Mouse (Mus musculus) thymus, postnatal 0 days (tissue): Measurements from ENCODE around the gene 1700030K09Rik. TPM values are rescaled to one million over a fixed set of nuclear protein-coding genes. Genes with fewer than 3 reads are reported as not detected.

Source experiments
- DNase-seq: peaks from one replicate; pipeline ENCODE4 v3.0.0-alpha.2; 2015; ENCODE audit warnings: low spot score
- polyA plus RNA-seq: library from polyadenylated mRNA; unstranded; fragments of >200 nt; fragmentation: Nextera tagmentation; extraction: Ambion mirVana; gene quantifications from 2 replicates; pipeline ENCODE4 v1.2.1, GENCODE M21; 2015

1700030K09Rik gene
- 8.0 and 8.4 TPM in 2 replicates for polyA plus RNA-seq

GRCm38 (mm10) chr8:72443338-72443993, at the start of gene 1700030K09Rik, which contains the start of gene Calr3:
1700030K09Rik (plus strand) TSS chr8:72443880.
Calr3 (minus strand) TSS chr8:72443870.
- peak; percentile 99 for DNase-seq

DNA sequence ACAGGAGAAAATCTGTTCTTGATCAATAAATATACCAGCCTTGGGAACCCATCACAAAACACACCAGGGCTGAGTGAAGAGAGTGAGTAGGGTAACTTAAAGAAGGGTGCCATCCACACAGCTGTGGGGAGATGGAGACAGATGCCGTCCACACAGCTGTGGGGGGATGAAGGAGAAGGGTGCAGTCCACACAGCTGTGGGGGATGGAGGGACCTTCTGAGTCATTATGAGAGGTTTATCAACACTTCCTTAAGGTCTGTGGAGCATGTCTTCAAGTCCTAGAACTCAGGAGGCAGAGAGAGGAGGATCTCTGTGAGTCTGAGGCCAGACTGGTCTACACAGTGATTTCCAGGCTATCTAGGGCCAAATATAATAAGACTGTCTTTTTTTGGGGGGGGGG, 42.3 kb upstream of the 1700030K09Rik start:
- no peak for DNase-seq

DNA sequence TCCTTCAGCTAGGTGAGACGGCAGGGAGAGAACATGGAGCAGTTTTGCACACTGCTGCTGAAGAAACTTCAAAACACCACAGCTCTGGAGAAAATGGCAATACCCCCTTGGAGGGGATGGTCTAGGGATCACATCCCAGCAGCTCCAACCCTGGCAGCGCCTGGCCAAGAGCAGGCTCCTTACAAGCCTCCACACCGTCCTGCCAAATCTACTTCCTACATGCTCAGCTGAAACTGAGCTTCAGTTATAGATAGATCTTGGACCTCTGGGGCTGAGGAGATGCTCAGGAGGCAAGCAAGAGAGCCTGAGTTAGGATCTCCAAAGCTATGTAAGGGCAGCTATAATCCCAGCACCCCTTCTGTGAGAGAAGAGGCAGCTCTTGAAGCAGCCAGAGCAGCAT, 40.7 kb upstream of the 1700030K09Rik start:
- DNase-seq = no peak

- no peak for DNase-seq
Observed at GRCm38 (mm10) chr8:72407878-72408277, 35.8 kb upstream of the 1700030K09Rik start.

GRCm38 (mm10) chr8:72409443-72409842, 34.2 kb upstream of the 1700030K09Rik start:
- peak; percentile 9 for DNase-seq

- no peak for DNase-seq
Observed at GRCm38 (mm10) chr8:72413839-72414238, 29.8 kb upstream of the 1700030K09Rik start.

DNA sequence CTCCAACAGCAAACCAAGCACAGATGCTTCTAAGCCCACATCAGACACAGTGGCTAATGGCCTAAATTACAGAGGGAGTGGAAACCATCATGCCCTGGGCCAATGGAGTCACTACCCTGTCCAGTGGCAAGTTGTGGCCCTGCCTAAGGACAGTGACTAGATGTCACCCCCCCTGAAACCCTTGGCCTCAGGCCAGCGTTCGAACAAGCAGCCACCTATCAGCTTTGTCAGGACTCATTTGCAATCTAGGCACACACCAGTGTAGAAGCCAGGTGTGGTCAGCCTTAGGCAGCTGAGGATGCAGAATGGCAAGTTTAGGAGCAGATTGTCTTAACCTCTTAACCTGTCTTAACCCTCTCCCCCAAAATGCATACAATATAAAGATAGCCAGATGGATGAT, 28.4 kb upstream of the 1700030K09Rik start:
- DNase-seq = no peak

DNA sequence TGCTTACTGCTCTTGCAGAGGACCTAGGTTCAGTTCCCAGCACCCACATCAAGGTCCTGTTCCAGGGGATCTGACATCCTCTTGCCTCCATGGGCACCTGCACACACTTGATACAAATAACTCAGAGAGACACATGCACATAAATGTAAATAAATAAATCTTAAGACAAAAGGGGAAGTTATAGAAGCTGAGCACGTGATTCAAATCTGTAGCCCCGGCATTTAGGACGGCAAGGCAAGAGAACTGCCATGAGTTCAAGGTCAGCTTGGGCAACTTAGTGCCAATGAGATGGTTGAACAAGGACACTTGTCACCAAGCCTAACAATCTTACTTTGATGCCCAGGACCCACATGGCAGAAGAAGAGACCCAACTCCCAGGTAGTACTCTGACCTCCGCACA, 25.6 kb upstream of the 1700030K09Rik start:
- DNase-seq = no peak

DNA sequence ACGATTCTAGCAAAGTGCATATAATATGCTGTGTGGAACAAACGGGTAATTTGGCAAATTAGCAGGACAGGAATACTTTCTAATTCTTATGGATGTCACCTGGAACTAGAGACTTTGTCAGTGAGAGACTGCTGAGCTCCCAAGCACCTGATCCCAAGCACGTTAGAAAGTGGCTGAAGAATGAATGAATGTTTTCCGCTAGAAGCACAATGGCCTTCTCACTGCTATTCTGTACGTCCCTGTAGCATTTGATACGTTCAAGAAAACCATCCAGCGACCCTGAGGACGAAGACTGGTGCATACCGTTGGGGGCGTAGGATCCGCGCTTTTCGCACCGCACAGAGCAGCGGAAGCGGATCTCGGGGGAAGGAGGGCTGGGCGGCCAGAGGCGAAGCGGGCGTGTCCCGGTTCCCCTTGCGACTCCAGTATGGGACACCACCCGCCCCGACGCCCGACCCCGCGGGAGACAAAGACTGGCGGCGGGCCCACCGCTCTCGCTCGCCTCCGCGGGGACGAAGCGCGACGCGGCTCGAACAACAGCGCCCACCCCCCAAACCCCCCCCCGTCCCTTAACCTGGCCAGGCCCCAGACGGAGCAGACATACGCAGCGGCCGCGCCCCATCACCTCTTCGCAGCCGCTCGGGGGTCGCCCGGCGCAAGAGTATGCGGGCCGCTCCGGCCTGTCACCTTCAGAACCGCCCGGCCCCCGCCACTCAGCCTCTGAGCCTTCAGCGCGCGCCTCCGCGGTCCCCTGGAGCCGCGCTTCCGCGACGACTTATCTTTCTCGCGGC, 22.9 kb upstream of the 1700030K09Rik start:
- peak; percentile 67 for DNase-seq

DNA sequence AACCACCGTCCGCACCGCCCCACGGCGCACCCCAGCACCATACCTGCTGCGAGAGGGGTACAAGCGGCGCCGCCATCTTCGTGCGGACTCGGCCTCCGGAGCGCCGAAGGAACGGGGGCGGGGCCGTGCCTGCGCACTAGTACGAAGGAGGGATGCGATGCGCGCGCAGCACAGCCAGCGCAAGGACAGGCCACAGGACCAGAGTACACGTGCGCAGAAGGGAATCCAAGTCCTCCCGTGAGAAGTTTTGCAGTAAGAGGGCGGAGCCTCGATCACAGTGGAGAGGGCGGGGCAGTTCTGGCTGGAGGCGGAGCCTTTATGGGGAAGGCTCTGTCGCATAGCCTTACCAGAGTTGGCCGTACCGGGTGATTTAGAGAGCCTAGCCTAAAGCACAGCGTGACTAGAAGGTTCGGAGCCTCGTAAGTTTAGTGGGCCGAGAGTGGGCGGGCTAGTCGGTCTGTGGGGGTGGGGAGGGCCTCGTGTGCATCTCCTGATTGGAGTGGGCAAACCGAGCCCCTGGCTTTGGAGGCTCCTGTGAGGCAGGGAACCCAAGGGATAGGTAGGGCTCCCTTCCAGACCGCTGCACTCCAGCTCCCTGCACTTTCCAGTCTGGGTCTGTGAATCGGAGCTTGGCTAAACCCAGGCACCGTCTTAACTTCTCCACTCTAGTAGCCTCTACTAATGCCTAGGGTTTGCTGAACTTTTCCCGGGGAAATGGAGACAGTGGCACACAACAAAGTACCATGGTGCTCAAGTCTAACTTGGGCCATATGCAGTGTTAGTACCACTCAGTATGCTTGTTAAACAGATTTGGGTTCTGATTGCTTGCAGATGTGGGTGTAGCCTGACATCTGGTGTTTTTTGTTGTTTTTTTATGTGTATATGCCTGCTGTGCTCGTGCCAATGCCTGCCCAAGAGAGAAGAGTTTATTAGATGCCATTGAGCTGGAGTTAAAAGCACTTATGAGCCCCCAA, 22.0 kb upstream of the 1700030K09Rik start, which contains the start of gene Eps15l1:
Gene Eps15l1, minus strand, starts transcription at position 99 of the 974 bp plus-strand sequence.
- peak; percentile 99 for DNase-seq

DNA sequence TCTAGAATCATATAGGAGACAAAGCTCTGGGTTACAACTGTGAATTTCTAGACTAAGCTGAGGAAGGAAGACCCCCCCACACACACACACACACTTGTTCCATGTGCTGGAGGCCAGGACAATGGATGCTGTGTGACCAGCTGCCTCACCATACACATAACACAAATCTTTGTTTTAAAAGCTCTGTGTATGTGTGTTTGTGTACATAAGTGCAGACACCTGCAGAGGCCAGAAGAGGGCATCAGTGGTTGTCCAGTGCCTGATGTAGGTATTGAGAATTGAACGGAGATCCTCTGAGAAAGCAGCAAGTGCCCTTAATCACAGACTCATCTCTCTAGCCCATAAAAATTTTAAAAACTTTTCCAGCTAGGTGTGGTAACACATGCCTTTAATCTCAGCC, 20.8 kb upstream of the 1700030K09Rik start:
- DNase-seq = no peak

DNA sequence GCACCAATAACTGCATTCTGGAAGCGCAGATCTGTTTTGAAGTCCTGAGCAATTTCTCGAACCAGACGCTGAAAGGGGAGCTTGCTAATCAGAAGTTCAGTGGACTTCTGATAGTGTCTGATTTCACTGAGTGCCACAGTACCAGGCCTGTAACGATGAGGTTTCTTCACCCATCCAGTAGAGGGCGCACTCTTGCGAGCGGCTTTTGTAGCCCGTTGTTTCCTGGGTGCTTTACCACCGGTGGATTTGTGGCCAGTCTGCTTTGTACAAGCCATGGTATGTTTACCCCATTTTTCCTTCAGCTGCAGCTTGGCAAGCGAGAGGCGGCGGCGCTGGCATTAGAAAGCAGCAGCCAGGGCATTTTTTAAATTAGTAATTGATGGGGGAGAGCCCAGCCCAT, 14.0 kb upstream of the 1700030K09Rik start:
- peak; percentile 56 for DNase-seq

- DNase-seq = no peak
Observed at GRCm38 (mm10) chr8:72434952-72435351, 8.7 kb upstream of the 1700030K09Rik start.

GRCm38 (mm10) chr8:72438248-72439015, 5.2 kb upstream of the 1700030K09Rik start:
- no peak for DNase-seq

GRCm38 (mm10) chr8:72443994-72444350, 292 bp downstream of the 1700030K09Rik start:
- no peak for DNase-seq

DNA sequence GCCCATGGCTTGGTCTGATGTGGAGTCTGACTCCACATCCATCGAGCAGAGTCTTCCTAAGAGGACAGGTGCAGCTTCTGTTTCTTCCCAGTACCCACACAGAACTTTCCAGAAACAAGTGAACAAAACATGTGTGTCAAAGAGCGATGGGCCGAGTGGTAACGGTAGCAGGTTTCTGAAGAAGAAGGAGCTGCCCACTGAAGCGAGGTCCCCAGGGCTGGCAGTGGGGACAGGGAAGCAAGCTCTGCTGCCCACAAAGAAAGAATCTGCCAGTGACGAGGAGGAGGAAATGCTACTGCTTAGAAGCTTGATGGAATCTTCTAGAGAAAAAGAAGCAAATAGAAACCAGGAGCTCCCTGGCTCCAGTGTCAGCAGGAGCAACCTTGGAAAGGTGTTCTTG, 1.4 kb downstream of the 1700030K09Rik start:
- no peak for DNase-seq

DNA sequence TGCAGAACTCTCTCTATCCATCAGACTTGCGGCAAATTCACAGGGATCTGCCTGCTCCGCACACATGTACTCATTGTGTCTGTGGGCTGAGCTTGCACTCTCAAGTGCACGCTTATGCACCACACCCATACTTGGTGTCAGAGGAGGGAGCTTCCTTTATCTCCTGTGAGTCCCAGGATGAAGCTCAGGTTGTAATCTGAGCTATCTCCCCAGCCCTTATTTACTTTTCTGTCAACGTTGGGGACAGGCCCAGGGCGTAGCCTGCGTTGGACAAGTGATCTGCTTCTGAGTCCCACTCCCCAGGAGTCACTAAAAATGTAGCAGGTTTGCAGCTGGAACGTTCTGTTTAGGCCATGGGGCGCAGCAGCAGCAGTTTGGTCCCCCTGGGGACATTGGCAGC, 7.8 kb downstream of the 1700030K09Rik start:
- no peak for DNase-seq

DNA sequence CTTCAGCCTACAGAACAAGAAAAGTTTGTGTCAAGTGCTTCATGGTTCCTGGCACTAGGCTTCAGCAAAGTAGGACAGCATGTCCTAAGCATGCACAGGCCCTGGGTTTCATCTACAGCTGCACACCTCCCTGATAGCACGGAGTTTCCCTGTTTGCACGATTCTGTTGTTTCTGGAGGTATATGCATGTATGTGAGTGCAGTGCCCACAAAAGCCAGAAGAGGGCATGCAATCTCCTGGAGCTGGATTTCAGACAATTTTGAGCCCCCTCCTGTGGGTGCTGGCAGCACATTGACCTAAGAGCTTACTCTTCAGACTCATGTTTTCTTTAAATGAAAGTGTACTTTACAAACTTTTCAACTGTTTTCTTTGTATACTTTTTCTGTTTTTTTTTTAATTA, 10.2 kb downstream of the 1700030K09Rik start:
- no peak for DNase-seq

DNA sequence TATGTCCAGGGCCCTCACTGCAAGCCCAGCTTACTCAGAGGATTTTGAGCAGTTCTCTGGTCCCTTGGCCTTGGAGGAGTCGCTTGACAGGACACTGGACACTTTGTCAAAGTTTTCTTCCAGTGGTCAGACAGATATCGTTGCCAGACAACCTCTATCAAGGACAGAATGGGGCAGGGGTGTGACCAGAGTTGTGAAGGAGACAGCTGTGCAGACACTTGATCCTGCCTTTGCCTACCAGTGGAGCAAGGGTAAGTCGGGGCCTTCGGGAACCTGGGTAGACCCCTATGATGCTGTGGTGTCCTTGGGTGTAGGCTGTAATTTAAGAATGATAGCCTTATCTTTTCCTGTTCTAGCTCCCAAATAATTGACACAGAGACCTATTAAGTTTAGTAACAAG, 11.6 kb downstream of the 1700030K09Rik start:
- no peak for DNase-seq

- no peak for DNase-seq
Observed at GRCm38 (mm10) chr8:72457806-72458205, 14.1 kb downstream of the 1700030K09Rik start.

DNA sequence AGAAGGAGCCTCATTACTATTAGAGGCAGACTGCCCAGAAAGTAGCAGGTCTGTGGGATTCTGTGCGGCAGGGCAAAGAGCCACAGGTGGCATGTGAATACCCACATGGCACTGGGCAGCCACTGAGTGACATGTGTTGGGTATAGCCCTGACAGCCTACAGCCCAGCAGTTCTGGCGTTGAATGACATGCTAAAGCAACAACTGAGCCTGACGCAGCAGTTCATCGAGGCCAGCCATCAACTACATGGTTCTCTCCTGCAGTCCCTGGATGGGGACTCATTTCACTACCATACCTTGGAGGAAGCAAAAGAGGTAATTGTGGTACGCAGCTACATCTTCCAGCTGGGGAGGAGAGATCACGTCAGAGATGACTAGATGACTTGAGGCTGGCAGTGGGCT, 14.8 kb downstream of the 1700030K09Rik start:
- no peak for DNase-seq
